Mouse (Mus musculus): Measurements from ENCODE around the gene Tas2r131.
"Not testable (repeated sequence)": the region's sequence is repeated elsewhere in the genome, so short reads cannot be mapped to it uniquely, and the experiment has no call there.

Tas2r131 gene

GRCm38 (mm10) chr6:132957819-132958218, at the start of gene Tas2r131:
Gene Tas2r131, minus strand, starts transcription at chr6:132957919.
- no peak for DNase-seq (ENCODE audit: low read depth)

GRCm38 (mm10) chr6:132980865-132981264, 23.1 kb upstream of the Tas2r131 start, which contains the start of gene Tas2r109:
Gene Tas2r109, minus strand, starts transcription at chr6:132980965.
- DNase-seq (ENCODE audit: low read depth), result no peak

- no peak for DNase-seq (ENCODE audit: low read depth)
Measured at GRCm38 (mm10) chr6:132950802-132951201, 6.9 kb downstream of the Tas2r131 start, which contains the start of gene Tas2r129. Gene Tas2r129, plus strand, starts transcription at chr6:132951102.

GRCm38 (mm10) chr6:132941376-132941775, 16.3 kb downstream of the Tas2r131 start:
- DNase-seq (ENCODE audit: low read depth), result not testable (repeated sequence)

GRCm38 (mm10) chr6:132909351-132909750, 48.4 kb downstream of the Tas2r131 start, which contains the start of gene Tas2r125:
Gene Tas2r125, plus strand, starts transcription at chr6:132909651.
- DNase-seq (ENCODE audit: low read depth), result no peak
